Mouse (Mus musculus): ENCODE results near the gene Banp. TPM values are rescaled to one million over a fixed set of nuclear protein-coding genes. Genes with fewer than 3 reads are reported as not detected.

Gene Banp
- polyA plus RNA-seq, 1 experiment from 2014 or later, result 29.4 TPM

- DNase-seq (ENCODE audit: low spot score), result peak; percentile 78
Measured at GRCm38 (mm10) chr8:121925624-121926023, 23.9 kb upstream of the Banp start.

- DNase-seq (ENCODE audit: low spot score), result no peak
Measured at GRCm38 (mm10) chr8:121926266-121926665, 23.3 kb upstream of the Banp start.

GRCm38 (mm10) chr8:121927316-121927715 is 22.2 kb upstream of the Banp start:
- DNase-seq (ENCODE audit: low spot score), result peak; percentile 73

GRCm38 (mm10) chr8:121930047-121930446 is 19.5 kb upstream of the Banp start:
- no peak for DNase-seq (ENCODE audit: low spot score)

- DNase-seq (ENCODE audit: low spot score), result no peak
Measured at GRCm38 (mm10) chr8:121931571-121931970, 18.0 kb upstream of the Banp start.

- DNase-seq (ENCODE audit: low spot score), result no peak
Measured at GRCm38 (mm10) chr8:121932026-121932667, 17.4 kb upstream of the Banp start.

GRCm38 (mm10) chr8:121932668-121933520 is 16.7 kb upstream of the Banp start:
- no peak for DNase-seq (ENCODE audit: low spot score)

- DNase-seq (ENCODE audit: low spot score), result no peak
Measured at GRCm38 (mm10) chr8:121934506-121934905, 15.0 kb upstream of the Banp start.

- DNase-seq (ENCODE audit: low spot score), result no peak
Measured at GRCm38 (mm10) chr8:121934923-121935322, 14.6 kb upstream of the Banp start.

GRCm38 (mm10) chr8:121935341-121936294 is 13.9 kb upstream of the Banp start:
- no peak for DNase-seq (ENCODE audit: low spot score)

GRCm38 (mm10) chr8:121936391-121936790 is 13.2 kb upstream of the Banp start:
- DNase-seq (ENCODE audit: low spot score), result no peak

GRCm38 (mm10) chr8:121938732-121939131 is 10.8 kb upstream of the Banp start:
- DNase-seq (ENCODE audit: low spot score), result no peak

GRCm38 (mm10) chr8:121943057-121943540 is 6.5 kb upstream of the Banp start:
- no peak for DNase-seq (ENCODE audit: low spot score)

- no peak for DNase-seq (ENCODE audit: low spot score)
Measured at GRCm38 (mm10) chr8:121943716-121944115, 5.8 kb upstream of the Banp start.

- no peak for DNase-seq (ENCODE audit: low spot score)
Measured at GRCm38 (mm10) chr8:121944831-121945230, 4.7 kb upstream of the Banp start, which contains the start of gene Car5a. Car5a (minus strand) TSS chr8:121944904.

GRCm38 (mm10) chr8:121946351-121946750 is 3.2 kb upstream of the Banp start:
- no peak for DNase-seq (ENCODE audit: low spot score)

GRCm38 (mm10) chr8:121947047-121947752 is 2.4 kb upstream of the Banp start:
- no peak for DNase-seq (ENCODE audit: low spot score)

- DNase-seq (ENCODE audit: low spot score), result peak; percentile 91
Measured at GRCm38 (mm10) chr8:121947753-121948141, 1.8 kb upstream of the Banp start.

- DNase-seq (ENCODE audit: low spot score), result no peak
Measured at GRCm38 (mm10) chr8:121948321-121949145, 1.0 kb upstream of the Banp start.

All from thymus, postnatal 0 days (tissue).